Mouse (Mus musculus) heart, adult 2 months (tissue): Measurements from ENCODE around the gene Rnf186. TPM values are rescaled to one million over a fixed set of nuclear protein-coding genes. Genes with fewer than 3 reads are reported as not detected.

Experiments
- DNase-seq, 2 experiments: peaks; one replicate each; pipeline ENCODE4 v3.0.0; 2021
- H3K27ac ChIP-seq: fragments of 200-600 bp; 2 replicates; pipeline ENCODE4 v1.8.1; 2022
- H3K27me3 ChIP-seq: fragments of 200-500 bp; 2 replicates; pipeline ENCODE4 v1.6.1; 2012; ENCODE audit warnings: mild to moderate bottlenecking, low read length, inconsistent platforms, mixed read lengths; ENCODE audit not compliant: control insufficient read depth, insufficient read depth
- H3K36me3 ChIP-seq: fragments of 200-500 bp; 2 replicates; pipeline ENCODE4 v1.6.1; 2012; ENCODE audit warnings: low read length, inconsistent platforms; ENCODE audit not compliant: control insufficient read depth, insufficient read depth
- H3K4me1 ChIP-seq: fragments of 200-500 bp; 2 replicates; pipeline ENCODE4 v1.6.1; 2011; ENCODE audit warnings: low read length; ENCODE audit not compliant: control insufficient read depth, insufficient read depth
- H3K4me3 ChIP-seq: fragments of 200-600 bp; 2 replicates; pipeline ENCODE4 v1.8.1; 2022
- H3K79me2 ChIP-seq: fragments of 200-500 bp; replicated peaks from 2 replicates; pipeline ENCODE4 v1.6.1; 2012; ENCODE audit warnings: mild to moderate bottlenecking, inconsistent platforms, low read length, moderate library complexity, mixed read lengths; ENCODE audit not compliant: control insufficient read depth, insufficient read depth
- H3K9ac ChIP-seq: fragments of 200-500 bp; 2 replicates; pipeline ENCODE4 v1.6.1; 2012; ENCODE audit warnings: low read depth, mild to moderate bottlenecking, control low read depth, inconsistent platforms, low read length, mixed read lengths
- CTCF ChIP-seq: fragments of 200-600 bp; IDR thresholded peaks from 2 replicates; pipeline ENCODE4 v1.8.1; 2022; ENCODE audit warnings: antibody characterized with exemption, mild to moderate bottlenecking, moderate library complexity
- EP300 ChIP-seq: fragments of 200-500 bp; IDR thresholded peaks from 2 replicates; pipeline ENCODE4 v1.6.1; 2011; ENCODE audit warnings: low read depth, low read length, control low read depth; ENCODE audit not compliant: insufficient read depth
- POLR2A ChIP-seq: fragments of 200-500 bp; IDR thresholded peaks from 2 replicates; pipeline ENCODE4 v1.6.1; 2011; ENCODE audit warnings: mild to moderate bottlenecking, low read depth, low read length, control low read depth; ENCODE audit not compliant: insufficient read depth
- WGBS: fragments of 180-500 bp; shearing (Covaris S2); methylation state at CpG from one replicate; pipeline ENCODE4 v1.1.7; 2018; 5-methylcytosine and 5-hydroxymethylcytosine counted together
- intact Hi-C: fragments of 180-260 bp; cut with DNase I; formaldehyde crosslinking; loops from one replicate; pipeline ENCODE4 v1.15.1; 2025
- long read RNA-seq: library from polyadenylated mRNA; stranded (forward); transcript quantifications from one replicate; pipeline ENCODE4 v2.0.0, GENCODE M21; 2021
- polyA plus RNA-seq: library from polyadenylated mRNA; depleted of rRNA; stranded (reverse); fragments of >200 nt; gene quantifications from 2 replicates; pipeline ENCODE4 v1.2.3, GENCODE M21; 2012; rRNA removed
- total RNA-seq, 2 experiments: library from RNA; stranded (reverse); gene quantifications; 2 replicates each; pipeline ENCODE4 v1.2.3; 2021

The Rnf186 gene
- total RNA-seq (not detected), polyA plus RNA-seq (2.0 TPM in 1 of 2 replicates, not detected in the other)
- long read RNA-seq = 0 reads

DNA sequence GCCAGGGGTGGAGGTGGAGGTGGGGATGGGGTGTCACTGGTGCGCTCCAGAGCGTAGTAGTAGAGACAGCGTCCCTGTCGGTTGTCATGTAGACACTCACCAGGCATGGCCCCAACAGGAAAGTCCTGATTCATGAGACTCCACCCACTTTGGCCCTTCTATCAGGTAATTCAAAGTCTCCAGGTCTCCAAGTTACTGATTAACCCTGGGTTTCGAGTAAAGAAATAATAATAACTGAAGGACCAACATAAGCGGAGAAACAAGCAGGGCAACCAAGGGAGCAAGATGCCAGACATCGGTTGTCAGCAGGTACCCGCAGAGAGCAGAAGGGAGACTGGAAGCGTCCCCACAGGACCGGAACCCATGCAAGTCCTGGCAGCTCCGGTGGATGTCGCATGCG is at the start of gene Rnf186:
Gene Rnf186, plus strand, starts transcription at position 247 of the 400 bp plus-strand sequence.
- 86% methylated on average over 13 of the region's 13 CpGs for WGBS
- H3K79me2 ChIP-seq = no peaks in the 10 kb centered on the region
- intact Hi-C loops = no loop called here
- no peak within 1 kb of the TSS for H3K9ac ChIP-seq
- H3K4me3 ChIP-seq = no peak within 1 kb of the TSS
- H3K4me1 ChIP-seq = no peaks in the 10 kb centered on the region
- no peaks in the 10 kb centered on the region for H3K36me3 ChIP-seq
- TF ChIP-seq EP300 = no peak
- no peaks in the 10 kb centered on the region for H3K27me3 ChIP-seq
- no peak for DNase-seq
- H3K27ac ChIP-seq = no peak within 1 kb of the TSS

DNA sequence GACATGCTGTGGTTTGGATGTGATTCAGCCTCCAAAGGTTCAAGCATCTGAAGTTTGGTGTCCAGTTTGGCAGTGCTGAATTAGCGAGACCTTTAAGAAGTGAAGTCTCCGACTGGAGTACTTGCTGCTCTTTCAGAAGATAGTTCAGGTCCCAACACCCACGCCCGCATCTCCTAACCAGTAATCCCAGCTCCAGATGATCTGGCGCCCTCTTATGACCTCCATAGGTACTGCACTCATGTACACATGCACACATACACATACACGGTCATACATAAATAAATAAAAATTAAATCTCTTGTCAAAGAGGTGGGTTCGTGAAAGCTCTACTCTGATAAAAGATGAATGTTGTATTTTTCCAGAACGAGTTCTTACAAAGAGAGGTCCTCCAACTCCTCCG is 49.6 kb upstream of the Rnf186 start:
- DNase-seq = no peak
- Histone ChIP-seq H3K4me3 (no peak overlapping the region), H3K79me2 (no peaks in the 10 kb centered on the region), H3K9ac (no peak overlapping the region), H3K4me1 (no peaks in the 10 kb centered on the region; the same call in 1 of the 2 replicates), H3K36me3 (no peaks in the 10 kb centered on the region), H3K27ac (no peak overlapping the region), H3K27me3 (no peaks in the 10 kb centered on the region)
- 84% methylated on average over 9 of the region's 9 CpGs for whole genome bisulfite sequencing
- TF ChIP-seq CTCF = peak; percentile 35
- no peak for TF ChIP-seq POLR2A
- intact Hi-C loops = loop anchor here (5.0 to 10.0 kb wide), 2 partner anchors 215 to 338 kb away; partner anchors contain the start of gene Minos1

DNA sequence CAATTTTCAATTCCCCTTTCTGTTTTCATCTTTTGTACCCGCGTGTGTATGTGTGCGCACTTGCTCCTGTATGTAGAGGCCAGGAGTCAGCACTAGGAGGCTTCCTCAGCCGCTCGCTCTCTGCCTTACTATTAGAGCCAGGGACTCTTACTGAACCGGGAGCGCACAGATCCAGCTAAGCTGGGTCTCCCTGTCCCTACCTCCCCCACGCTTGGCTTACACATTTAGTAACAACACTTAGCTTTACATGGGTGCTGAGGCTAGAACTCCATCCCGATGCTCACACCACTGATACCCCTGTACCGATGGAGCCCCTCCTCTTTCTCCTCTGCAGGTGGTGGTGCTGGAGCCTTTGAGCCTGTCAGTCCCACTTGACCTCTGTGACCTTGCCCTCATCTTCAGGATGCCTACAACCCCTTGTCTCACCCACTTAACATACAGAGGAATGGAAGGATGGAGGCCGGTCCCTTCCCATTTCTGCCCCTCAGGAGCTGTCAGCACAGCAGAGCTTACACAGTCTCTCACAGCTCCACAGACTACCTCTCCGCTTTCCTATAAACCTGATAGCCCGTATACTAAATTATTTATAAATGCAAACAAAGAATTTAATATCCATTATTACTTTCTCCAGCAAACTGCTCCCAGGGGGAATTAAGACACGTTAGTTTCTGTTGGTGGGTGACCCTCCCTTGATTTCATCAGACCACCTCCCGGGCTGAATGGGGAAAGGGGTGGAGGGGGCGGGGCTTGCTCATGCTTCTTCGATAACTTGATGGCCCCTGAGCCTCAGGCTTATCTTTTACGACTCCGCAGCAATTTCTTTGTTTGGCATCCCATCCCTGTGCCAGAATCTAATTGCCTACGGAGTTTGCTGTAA is 45.4 kb upstream of the Rnf186 start:
- H3K36me3 ChIP-seq = no peaks in the 10 kb centered on the region
- WGBS = 37% methylated on average over 20 of the region's 20 CpGs
- H3K79me2 ChIP-seq = no peaks in the 10 kb centered on the region
- no peak for TF ChIP-seq EP300
- no peak for TF ChIP-seq CTCF
- no peak for TF ChIP-seq POLR2A
- intact Hi-C loops = loop anchor here (2.0 to 5.0 kb wide), 3 partner anchors 51 to 157 kb away; partner anchors contain the start of gene Tmco4
- H3K4me3 ChIP-seq = no peak overlapping the region
- DNase-seq = no peak
- H3K4me1 ChIP-seq = no peaks in the 10 kb centered on the region
- H3K9ac ChIP-seq = no peak overlapping the region
- no peak overlapping the region for H3K27ac ChIP-seq
- H3K27me3 ChIP-seq = no peaks in the 10 kb centered on the region

DNA sequence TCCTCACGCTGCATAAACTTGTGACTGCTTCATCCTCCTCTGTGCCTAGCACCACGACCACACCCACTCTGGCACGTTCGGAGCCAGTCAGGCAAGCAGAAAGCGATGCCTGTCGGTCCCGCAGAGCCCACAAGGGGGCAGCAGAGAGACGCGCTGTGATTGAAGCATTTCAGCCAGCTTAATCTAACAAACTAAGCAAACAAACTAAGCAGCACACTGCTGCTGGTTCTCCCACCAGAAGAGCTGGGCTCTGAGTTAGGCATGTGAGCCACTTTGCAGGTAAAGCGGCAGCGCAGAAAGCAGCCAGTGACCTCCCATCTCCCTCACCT is 44.8 kb upstream of the Rnf186 start:
- 2% methylated on average over 11 of the region's 11 CpGs for WGBS
- DNase-seq = peak; percentile 91 to 97
- H3K4me3 ChIP-seq = no peak overlapping the region
- H3K36me3 ChIP-seq = no peaks in the 10 kb centered on the region
- intact Hi-C loops = loop anchor here (2.0 to 5.0 kb wide), 3 partner anchors 50 to 157 kb away; partner anchors contain the start of gene Tmco4
- TF ChIP-seq EP300 (peak; percentile 92; the same call in 1 of the 2 replicates), CTCF (no peak)
- H3K79me2 ChIP-seq = no peaks in the 10 kb centered on the region
- no peak overlapping the region for H3K27ac ChIP-seq
- H3K9ac ChIP-seq = no peak overlapping the region
- H3K27me3 ChIP-seq = no peaks in the 10 kb centered on the region
- no peaks in the 10 kb centered on the region for H3K4me1 ChIP-seq

DNA sequence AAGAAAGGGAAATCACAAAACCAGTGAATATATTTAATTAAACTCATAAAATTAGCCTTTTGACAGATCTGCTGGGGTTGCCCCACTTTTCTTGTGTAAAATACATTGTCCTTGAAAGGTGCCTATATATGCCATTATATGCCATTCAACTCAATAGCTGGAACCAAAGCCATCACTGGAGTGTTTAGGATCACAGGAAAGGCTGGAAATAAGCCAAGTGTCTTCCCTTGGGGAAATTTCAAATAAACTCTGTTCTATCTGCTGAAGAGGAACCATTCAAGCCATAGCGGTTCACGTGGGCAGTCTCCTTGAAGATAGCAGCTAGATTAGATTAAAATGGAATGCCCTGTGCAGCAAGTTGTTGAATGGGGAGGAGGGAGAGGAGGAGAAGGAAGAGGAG is 41.4 kb upstream of the Rnf186 start:
- Histone ChIP-seq H3K79me2 (no peaks in the 10 kb centered on the region), H3K27me3 (no peaks in the 10 kb centered on the region), H3K36me3 (no peaks in the 10 kb centered on the region), H3K9ac (no peak overlapping the region), H3K27ac (no peak overlapping the region), H3K4me1 (no peaks in the 10 kb centered on the region), H3K4me3 (no peak overlapping the region)
- TF ChIP-seq CTCF = no peak
- no peak for TF ChIP-seq POLR2A
- TF ChIP-seq EP300 = no peak
- WGBS = 9% methylated on average over 2 of the region's 2 CpGs
- intact Hi-C loops = no loop called here
- no peak for DNase-seq

DNA sequence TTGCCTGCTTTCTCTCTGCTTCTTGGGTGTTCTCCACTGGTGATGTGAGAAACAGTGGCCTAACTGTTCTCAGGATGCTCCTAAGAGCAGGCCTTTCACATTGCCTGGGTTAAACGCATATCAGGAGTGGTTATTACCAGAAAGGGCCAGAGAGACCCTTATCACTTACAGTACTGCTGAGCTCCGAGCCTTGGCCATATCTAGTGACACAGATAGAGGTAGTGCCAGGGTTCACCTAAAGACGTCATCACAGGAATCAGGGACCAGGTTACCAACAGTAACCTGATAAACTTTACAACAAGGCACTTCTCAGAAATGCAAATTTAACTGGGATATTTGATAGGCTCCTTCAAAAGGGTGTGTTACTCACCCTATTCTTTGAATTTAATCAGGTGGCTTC is 33.0 kb upstream of the Rnf186 start:
- DNase-seq = no peak
- Histone ChIP-seq H3K4me1 (no peaks in the 10 kb centered on the region), H3K27ac (no peak overlapping the region), H3K4me3 (no peak overlapping the region), H3K79me2 (no peaks in the 10 kb centered on the region), H3K36me3 (no peaks in the 10 kb centered on the region), H3K27me3 (no peaks in the 10 kb centered on the region), H3K9ac (no peak overlapping the region)
- 39% methylated on average over 3 of the region's 3 CpGs for WGBS
- no peak for TF ChIP-seq EP300
- no peak for TF ChIP-seq CTCF
- no peak for TF ChIP-seq POLR2A
- intact Hi-C loops = no loop called here
